ENCODE assay signal across 14 mouse cellular contexts in the genomic region with DNA sequence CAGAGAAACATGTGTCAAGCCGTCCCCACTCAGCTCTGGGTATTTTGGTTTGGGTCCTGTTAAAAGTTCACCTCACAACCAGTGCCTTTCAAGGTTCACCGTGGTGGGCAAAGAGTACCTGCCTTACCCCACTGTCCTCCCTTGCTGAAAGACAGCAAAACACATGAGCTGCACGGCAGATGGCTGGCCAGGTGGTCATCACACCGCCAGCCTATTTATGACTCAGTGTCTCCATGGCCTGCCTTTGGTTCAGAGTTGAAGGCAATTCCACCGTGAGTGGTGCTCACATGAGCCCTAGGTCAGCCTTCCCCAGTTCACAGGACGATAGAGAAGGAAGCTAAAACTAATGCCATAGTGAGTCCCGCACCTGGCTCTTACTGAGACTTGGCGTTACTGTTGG.
"Had no signal": no experiment of that assay in that cellular context is flagged by ENCODE, and none has a peak within 500 bp of the region (broad histone marks: within the 10 kb centered on the region; RNA-seq: fewer than 3 reads in every experiment).

No protein-coding gene starts in this region.

- H3K27ac ChIP-seq: kidney, embryonic 15.5 days; left cerebral cortex, adult 2 months; limb, embryonic 10.5 days; liver, embryonic 15.5 days; midbrain, embryonic 13.5 days; neural tube, embryonic 15.5 days had no signal

- H3K27me3 ChIP-seq: kidney, embryonic 15.5 days; liver, embryonic 15.5 days; midbrain, embryonic 13.5 days; neural tube, embryonic 15.5 days had no signal

- H3K4me1 ChIP-seq: kidney, embryonic 15.5 days; limb, embryonic 10.5 days; liver, embryonic 15.5 days; midbrain, embryonic 13.5 days; neural tube, embryonic 15.5 days had no signal

- ATAC-seq: lung, postnatal 0 days; midbrain, embryonic 13.5 days had no signal

- DNase-seq: kidney, postnatal 25 days; lung, adult 2 months; lung, postnatal 36 days; right cerebral cortex, postnatal 4 days; spleen, adult 18-20 months; thymus, postnatal 4 days had no signal

- H3K4me3 ChIP-seq: kidney, embryonic 15.5 days; left cerebral cortex, adult 2 months; limb, embryonic 10.5 days; liver, embryonic 15.5 days; midbrain, embryonic 13.5 days; myocyte; neural tube, embryonic 15.5 days had no signal
